Mouse (Mus musculus): ENCODE results near the gene Tmem273. TPM values are rescaled to one million over a fixed set of nuclear protein-coding genes. Genes with fewer than 3 reads are reported as not detected.
A peak's percentile ranks its signal among the peaks of the same experiment; 100 is the strongest.

Tmem273 gene
- polyA plus RNA-seq, 1 experiment: 2.4 TPM

DNA sequence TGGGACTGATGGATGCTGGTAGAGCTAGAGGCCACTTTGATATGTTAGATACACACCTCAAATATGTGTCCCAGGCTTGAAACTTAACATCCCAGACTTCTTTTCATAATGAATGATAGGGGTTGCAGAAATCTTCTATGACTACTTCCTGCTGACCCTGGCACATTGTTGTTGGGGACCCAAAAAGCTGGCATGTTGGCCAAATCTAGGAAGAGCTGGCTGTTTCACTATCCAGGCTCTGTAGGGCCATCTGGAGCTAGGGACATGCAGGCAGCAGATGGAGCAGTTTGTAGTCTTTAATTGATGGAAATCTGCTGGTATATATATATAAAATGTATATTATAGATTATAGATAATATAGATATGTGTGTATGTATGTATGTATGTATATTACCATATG, 56.3 kb downstream of the Tmem273 start:
- TF ChIP-seq POLR2A (IDR thresholded peaks at IDR 0.05; ENCODE audit: borderline replicate concordance, extremely low read depth, low read depth, low read length) (no peak), CTCF (IDR thresholded peaks at IDR 0.05; ENCODE audit: insufficient read depth, low read length) (no peak)
- H3K4me1 ChIP-seq (ENCODE audit: control insufficient read depth, insufficient read depth, low read length): no peaks in the 10 kb centered on the region
- no peak for DNase-seq
- no peak overlapping the region for H3K4me3 ChIP-seq (replicated peaks; ENCODE audit: extremely low read depth, low read depth, low read length)

DNA sequence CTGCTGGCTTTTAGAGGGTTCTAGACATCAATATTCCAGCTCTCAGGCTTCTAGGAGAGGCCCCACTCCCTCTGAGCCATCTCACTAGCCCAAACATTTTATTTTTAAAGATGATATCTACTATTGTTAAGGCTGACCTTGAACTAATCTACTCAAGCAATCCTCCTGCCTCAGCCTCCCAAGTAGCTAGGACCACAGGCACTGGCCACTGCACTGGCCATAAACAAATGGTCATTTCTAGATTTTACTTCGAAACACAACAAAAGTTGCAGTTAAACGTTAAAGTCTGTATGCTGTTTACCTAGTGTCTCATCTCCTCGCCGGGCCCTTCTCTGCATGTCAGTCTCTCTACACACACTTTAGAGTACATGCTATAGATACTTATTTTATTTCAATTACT, 68.3 kb downstream of the Tmem273 start:
- DNase-seq: no peak
- 85% methylated on average over 4 of the region's 4 CpGs for WGBS
- Histone ChIP-seq H3K4me1 (ENCODE audit: control insufficient read depth, insufficient read depth, low read length) (no peaks in the 10 kb centered on the region), H3K4me3 (replicated peaks; ENCODE audit: extremely low read depth, low read depth, low read length) (no peak overlapping the region)
- TF ChIP-seq CTCF (IDR thresholded peaks at IDR 0.05; ENCODE audit: insufficient read depth, low read length): no peak
- no peak for TF ChIP-seq POLR2A (IDR thresholded peaks at IDR 0.05; ENCODE audit: borderline replicate concordance, extremely low read depth, low read depth, low read length)

DNA sequence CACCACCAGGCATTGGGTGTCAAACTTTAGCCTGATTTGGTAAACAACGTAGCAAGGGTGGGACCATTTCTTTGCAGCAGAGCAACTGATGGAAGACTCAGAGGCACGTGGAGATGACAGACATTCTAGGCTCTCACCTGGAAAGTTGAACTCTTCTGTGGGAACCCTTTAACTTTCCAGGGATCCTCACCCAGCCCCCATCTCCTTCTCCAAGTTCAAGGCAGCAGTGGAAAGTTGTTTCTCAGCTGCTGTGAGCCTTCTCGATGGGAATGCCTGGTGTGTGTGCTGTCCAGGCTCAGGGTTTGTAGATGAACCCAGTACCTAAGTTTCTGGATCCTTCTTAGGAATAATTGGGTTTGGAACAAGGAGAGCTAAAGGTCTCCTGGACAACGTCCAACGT, 70.5 kb downstream of the Tmem273 start:
- no peak for TF ChIP-seq CTCF (IDR thresholded peaks at IDR 0.05; ENCODE audit: insufficient read depth, low read length)
- no peak for TF ChIP-seq POLR2A (IDR thresholded peaks at IDR 0.05; ENCODE audit: borderline replicate concordance, extremely low read depth, low read depth, low read length)
- 26% methylated on average over 5 of the region's 5 CpGs for WGBS
- no peak overlapping the region for H3K4me3 ChIP-seq (replicated peaks; ENCODE audit: extremely low read depth, low read depth, low read length)
- no peaks in the 10 kb centered on the region for H3K4me1 ChIP-seq (ENCODE audit: control insufficient read depth, insufficient read depth, low read length)
- no peak for DNase-seq

DNA sequence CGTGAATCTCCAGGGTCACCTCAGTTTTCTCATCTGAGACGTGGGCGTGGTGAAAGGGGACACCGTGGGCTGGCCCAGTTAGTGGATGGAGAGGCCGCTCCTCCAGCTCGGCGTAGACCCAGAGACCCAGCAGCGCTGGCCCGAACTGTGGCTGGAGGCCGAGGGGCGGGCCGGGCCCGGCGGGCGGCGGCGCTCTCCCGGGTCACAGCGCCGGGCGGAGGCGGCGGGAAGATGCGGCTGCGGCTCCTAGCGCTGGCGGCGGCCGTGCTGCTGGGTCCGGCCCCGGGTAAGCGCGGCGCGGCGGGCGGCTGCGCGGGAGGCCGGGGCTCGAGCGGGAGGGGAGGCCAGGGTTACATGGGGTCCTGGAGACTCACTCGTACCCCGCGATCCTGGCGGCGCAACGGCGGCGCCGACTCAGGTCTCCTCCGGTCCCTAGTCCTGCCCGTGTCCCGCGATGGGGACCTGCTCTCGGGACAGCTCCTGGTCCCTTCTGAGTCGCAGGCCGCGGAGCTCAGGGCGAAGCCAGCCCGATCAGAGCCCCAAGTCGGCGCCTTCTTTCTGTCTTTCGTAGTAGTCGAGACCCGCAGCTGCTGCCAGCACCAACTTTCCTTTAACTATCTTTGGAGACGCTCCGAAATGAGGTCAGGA, 71.0 kb downstream of the Tmem273 start, which contains the start of gene Vstm4:
Gene Vstm4, plus strand, starts transcription at position 76 of the 648 bp plus-strand sequence.
- TF ChIP-seq CTCF (IDR thresholded peaks at IDR 0.05; ENCODE audit: insufficient read depth, low read length) (no peak), POLR2A (IDR thresholded peaks at IDR 0.05; ENCODE audit: borderline replicate concordance, extremely low read depth, low read depth, low read length) (no peak)
- DNase-seq: peak; percentile 27
- no peaks in the 10 kb centered on the region for H3K4me1 ChIP-seq (ENCODE audit: control insufficient read depth, insufficient read depth, low read length)
- WGBS: under 1% methylated on average over 68 of the region's 68 CpGs
- peak within 1 kb of the TSS; percentile 58 for H3K4me3 ChIP-seq (replicated peaks; ENCODE audit: extremely low read depth, low read depth, low read length)

DNA sequence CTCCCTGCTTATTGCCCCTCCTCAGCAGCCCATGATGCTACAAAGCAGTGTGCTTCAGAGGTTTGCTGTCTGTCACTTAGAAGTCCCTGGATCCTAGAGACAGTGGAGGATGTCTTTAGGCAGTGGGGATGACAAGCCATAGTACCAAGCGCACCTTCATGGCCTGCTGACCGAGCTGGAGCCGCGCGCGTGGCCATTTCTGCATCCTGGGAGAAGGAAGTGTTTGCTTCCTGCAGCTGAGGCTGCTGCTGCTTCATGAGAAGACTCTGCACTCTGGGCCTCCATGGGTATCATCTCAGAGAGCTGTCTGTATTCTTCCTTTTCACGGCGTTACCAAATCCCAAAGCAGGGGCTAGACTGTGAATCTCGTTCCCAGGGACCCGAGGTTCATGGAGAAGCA, 72.6 kb downstream of the Tmem273 start:
- TF ChIP-seq POLR2A (IDR thresholded peaks at IDR 0.05; ENCODE audit: borderline replicate concordance, extremely low read depth, low read depth, low read length) (no peak), CTCF (IDR thresholded peaks at IDR 0.05; ENCODE audit: insufficient read depth, low read length) (no peak)
- no peak overlapping the region for H3K4me3 ChIP-seq (replicated peaks; ENCODE audit: extremely low read depth, low read depth, low read length)

DNA sequence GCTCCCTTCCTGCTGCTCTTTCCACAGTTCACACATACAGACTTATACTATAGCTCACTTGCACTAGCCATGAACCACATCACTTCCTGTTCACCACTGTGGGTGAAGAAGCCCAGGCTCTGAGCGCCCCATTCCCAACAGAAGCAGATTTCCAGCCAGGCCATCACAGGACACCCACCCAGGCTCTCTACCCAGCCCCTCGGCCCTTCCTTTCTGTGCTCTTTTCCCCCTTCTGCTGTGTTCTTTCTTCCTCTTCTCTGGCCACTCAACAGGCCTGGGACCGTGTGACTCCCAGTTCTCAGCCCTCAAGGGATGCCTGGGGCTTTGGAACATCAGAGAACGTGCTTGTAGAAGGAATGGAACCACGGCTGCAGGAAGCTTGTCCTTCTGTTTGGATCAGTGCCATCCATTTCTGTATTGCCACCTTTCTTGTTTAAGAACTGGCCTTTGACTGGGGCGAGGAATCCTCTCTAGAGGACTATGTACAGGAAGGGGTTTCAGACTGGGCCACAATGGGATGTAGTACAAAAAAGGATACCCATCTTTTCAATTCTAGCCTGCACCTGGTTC, 73.3 kb downstream of the Tmem273 start:
- H3K4me1 ChIP-seq (ENCODE audit: control insufficient read depth, insufficient read depth, low read length): no peaks in the 10 kb centered on the region
- no peak overlapping the region for H3K4me3 ChIP-seq (replicated peaks; ENCODE audit: extremely low read depth, low read depth, low read length)
- 42% methylated on average over 6 of the region's 6 CpGs for WGBS
- TF ChIP-seq POLR2A (IDR thresholded peaks at IDR 0.05; ENCODE audit: borderline replicate concordance, extremely low read depth, low read depth, low read length): no peak
- no peak for TF ChIP-seq CTCF (IDR thresholded peaks at IDR 0.05; ENCODE audit: insufficient read depth, low read length)
- no peak for DNase-seq

More for the DNA sequence above, 72.6 kb downstream of the Tmem273 start:
- no peak for DNase-seq
- WGBS: 82% methylated on average over 10 of the region's 10 CpGs
- no peaks in the 10 kb centered on the region for H3K4me1 ChIP-seq (ENCODE audit: control insufficient read depth, insufficient read depth, low read length)

DNA sequence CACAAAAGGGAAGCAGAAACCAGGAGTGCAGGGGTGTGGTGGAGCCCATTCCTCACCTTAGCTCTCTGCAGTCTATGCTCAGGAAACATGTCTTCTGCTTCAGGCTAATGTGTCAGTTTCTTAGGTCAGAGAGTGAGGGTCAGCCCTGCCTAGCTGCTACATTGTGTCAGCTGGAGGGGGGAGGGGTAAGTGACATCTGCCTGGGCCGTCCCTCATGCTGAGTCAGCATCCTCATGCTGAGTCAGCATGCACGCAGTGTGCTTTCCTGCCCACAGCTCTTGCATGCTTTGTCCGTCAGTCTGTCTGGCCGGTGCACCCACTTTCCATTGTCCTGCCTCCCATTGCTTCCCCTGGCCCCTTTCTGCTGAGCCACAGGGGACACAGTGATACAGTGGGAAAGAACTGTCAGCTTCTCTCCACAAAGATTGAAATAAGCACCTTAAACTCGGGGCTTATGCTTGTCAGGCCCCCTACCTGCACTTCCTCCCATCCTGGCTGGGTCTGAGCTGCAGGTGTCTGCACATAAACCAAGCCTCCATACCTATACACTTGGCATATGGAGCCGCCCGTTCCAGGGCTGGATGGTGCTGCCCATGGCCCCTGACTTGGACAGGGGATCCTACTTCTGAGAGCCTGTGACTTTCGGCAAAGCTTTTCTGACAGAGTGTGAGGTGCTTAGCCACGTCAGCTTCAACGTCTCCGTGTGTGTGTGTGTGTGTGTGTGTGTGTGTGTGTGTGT, 74.2 kb downstream of the Tmem273 start:
- TF ChIP-seq CTCF (IDR thresholded peaks at IDR 0.05; ENCODE audit: insufficient read depth, low read length) (no peak), POLR2A (IDR thresholded peaks at IDR 0.05; ENCODE audit: borderline replicate concordance, extremely low read depth, low read depth, low read length) (no peak)
- DNase-seq: no peak
- Histone ChIP-seq H3K4me1 (ENCODE audit: control insufficient read depth, insufficient read depth, low read length) (no peaks in the 10 kb centered on the region), H3K4me3 (replicated peaks; ENCODE audit: extremely low read depth, low read depth, low read length) (no peak overlapping the region)
- 52% methylated on average over 11 of the region's 11 CpGs for WGBS

DNA sequence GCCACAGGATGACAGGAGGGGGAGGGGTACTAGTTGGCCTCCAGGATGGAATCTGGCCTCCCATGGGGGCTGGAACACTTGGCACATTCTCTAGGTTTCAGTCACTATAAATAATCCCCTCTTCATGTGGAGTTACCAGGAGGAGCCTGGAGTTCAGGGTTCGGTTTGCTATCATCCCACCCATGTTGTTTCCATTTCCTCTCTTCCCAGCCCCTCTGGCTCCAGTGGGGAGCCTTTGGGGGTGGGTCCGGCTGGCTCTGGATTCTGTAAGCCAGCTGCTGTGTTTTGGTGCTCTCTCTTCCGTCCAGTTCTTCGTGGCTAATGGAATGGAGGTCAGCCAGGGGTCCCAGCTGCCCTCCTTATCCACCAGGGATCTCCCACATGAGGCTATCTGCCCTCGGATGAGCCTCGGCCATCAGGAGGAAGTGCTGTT, 75.4 kb downstream of the Tmem273 start:
- TF ChIP-seq POLR2A (IDR thresholded peaks at IDR 0.05; ENCODE audit: borderline replicate concordance, extremely low read depth, low read depth, low read length) (no peak), CTCF (IDR thresholded peaks at IDR 0.05; ENCODE audit: insufficient read depth, low read length) (no peak)
- H3K4me3 ChIP-seq (replicated peaks; ENCODE audit: extremely low read depth, low read depth, low read length): no peak overlapping the region
- 24% methylated on average over 6 of the region's 6 CpGs for WGBS
- DNase-seq: no peak
- no peaks in the 10 kb centered on the region for H3K4me1 ChIP-seq (ENCODE audit: control insufficient read depth, insufficient read depth, low read length)

DNA sequence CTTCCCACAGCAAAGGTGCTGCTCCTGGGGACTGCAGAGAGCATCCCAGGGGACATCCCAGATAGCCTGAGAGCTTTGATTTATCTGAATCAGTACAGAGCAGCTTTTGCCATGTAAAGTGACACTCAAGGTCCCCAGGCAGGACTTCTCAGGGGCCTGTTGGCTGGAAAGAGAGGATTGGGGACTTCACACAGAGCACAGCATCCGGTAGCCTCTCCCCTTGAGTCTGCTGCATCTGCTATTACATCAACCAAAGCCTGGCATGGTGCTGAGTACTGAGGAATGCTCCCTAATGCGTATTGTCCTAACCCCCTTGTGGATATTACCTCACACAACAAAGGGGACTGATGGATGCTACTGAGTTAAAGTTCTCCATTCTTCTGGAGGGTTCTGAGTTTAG, 75.9 kb downstream of the Tmem273 start:
- H3K4me3 ChIP-seq (replicated peaks; ENCODE audit: extremely low read depth, low read depth, low read length): no peak overlapping the region
- TF ChIP-seq CTCF (IDR thresholded peaks at IDR 0.05; ENCODE audit: insufficient read depth, low read length): no peak
- TF ChIP-seq POLR2A (IDR thresholded peaks at IDR 0.05; ENCODE audit: borderline replicate concordance, extremely low read depth, low read depth, low read length): no peak
- H3K4me1 ChIP-seq (ENCODE audit: control insufficient read depth, insufficient read depth, low read length): no peaks in the 10 kb centered on the region
- 46% methylated on average over 2 of the region's 2 CpGs for WGBS
- DNase-seq: no peak
